8 mouse cellular contexts compared by ENCODE assay signal in the genomic region with DNA sequence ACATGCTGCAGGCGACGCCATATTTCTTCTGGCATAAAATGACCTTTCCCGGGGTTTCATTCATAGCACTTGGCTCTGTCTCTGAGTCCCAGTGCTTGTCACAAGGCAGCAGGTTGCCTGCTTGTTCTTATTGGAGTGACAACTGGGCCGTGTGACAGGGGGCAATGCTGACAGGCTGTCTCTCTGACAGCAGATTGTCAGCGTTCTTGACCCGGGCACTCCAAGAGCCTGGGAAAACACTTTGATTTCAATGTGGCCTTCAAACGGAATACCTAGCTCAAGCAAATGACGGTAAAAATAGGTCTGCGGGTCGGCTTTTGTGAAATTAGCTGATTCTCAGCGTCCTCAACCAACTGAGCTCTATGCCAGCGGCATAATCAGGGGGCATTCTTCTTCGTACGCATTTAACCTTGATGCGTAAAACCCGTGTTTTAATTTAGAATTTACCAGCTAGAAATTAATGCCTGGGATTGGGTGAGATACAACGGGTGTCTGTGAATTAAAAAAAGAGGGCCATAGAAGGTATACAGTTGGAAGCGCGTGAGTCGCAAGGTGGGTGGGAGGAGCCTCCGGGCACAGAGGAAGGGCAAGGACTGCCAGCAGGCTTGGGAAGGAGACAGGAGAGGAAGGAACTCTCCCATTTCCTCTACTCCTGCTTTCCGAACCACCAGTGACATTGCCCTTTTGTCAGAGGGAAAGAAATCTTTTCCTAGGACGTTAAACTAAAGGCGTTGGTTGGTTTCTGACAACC. TPM values are rescaled to one million over a fixed set of nuclear protein-coding genes. Genes with fewer than 3 reads are reported as not detected.
DNase-seq lines count a peak whose midpoint lies in the region; ATAC-seq and TF ChIP-seq lines count a peak whose summit lies in the region.

No protein-coding gene starts in this region.

- no peaks in the 10 kb centered on the region for H3K36me3 ChIP-seq in lung, embryonic 14.5 days (ENCODE audit: insufficient read depth)
- H3K36me3 ChIP-seq in forebrain, embryonic 11.5 days (ENCODE audit: control insufficient read depth, insufficient read depth, low read length): no peaks in the 10 kb centered on the region
- no peaks in the 10 kb centered on the region for H3K36me3 ChIP-seq in hindbrain, postnatal 0 days (ENCODE audit: insufficient read depth, low read length)
- H3K36me3 ChIP-seq in midbrain, embryonic 16.5 days (ENCODE audit: control insufficient read depth, insufficient read depth, low read length): no peaks in the 10 kb centered on the region

- DNase-seq in lung, embryonic 14.5 days: no peak
- DNase-seq in lung, postnatal 10 days: no peak
- DNase-seq in forebrain, embryonic 11.5 days (ENCODE audit: low spot score): no peak
- peak; percentile 68 for DNase-seq in hindbrain, postnatal 0 days (ENCODE audit: low spot score)
- no peak for DNase-seq in ovary, postnatal 36 days (ENCODE audit: low spot score)
- DNase-seq in spleen, adult 12 weeks (ENCODE audit: low spot score): no peak
- DNase-seq in spleen, postnatal 36 days (ENCODE audit: low spot score in 2 of 2): no peak

- peak overlapping the region; percentile 38; the same call in 1 of the 2 replicates for H3K4me2 ChIP-seq in lung, embryonic 14.5 days
- peak overlapping the region; percentile 19 for H3K4me2 ChIP-seq in forebrain, embryonic 11.5 days (ENCODE audit: low read depth, low read length, severe bottlenecking)
- H3K4me2 ChIP-seq in hindbrain, postnatal 0 days (ENCODE audit: low read depth, low read length): peak overlapping the region; percentile 51
- peak overlapping the region; percentile 51 for H3K4me2 ChIP-seq in midbrain, embryonic 16.5 days (ENCODE audit: low read length)

- no peak overlapping the region for H3K4me3 ChIP-seq in lung, embryonic 14.5 days (ENCODE audit: low read depth, low read length)
- no peak overlapping the region; the same call in 1 of the 2 replicates for H3K4me3 ChIP-seq in forebrain, embryonic 11.5 days (ENCODE audit: low read depth, low read length)
- H3K4me3 ChIP-seq in hindbrain, postnatal 0 days (ENCODE audit: low read length): peak overlapping the region; percentile 19
- peak overlapping the region; percentile 18; the same call in 1 of the 2 replicates for H3K4me3 ChIP-seq in midbrain, embryonic 16.5 days (ENCODE audit: low read depth, low read length)

- no peak for ATAC-seq in lung, embryonic 14.5 days (ENCODE audit: insufficient read depth)
- no peak for ATAC-seq in forebrain, embryonic 11.5 days (replicated peaks; ENCODE audit: low FRiP score)
- peak; percentile 75 for ATAC-seq in hindbrain, postnatal 0 days
- ATAC-seq in midbrain, embryonic 16.5 days: peak; percentile 63

- H3K27me3 ChIP-seq in lung, embryonic 14.5 days (ENCODE audit: insufficient read depth, low read length): no peaks in the 10 kb centered on the region
- no peaks in the 10 kb centered on the region for H3K27me3 ChIP-seq in forebrain, embryonic 11.5 days (ENCODE audit: control insufficient read depth, insufficient read depth, low read length)
- no peaks in the 10 kb centered on the region for H3K27me3 ChIP-seq in hindbrain, postnatal 0 days (ENCODE audit: insufficient read depth, low read length)
- H3K27me3 ChIP-seq in midbrain, embryonic 16.5 days (ENCODE audit: control insufficient read depth, insufficient read depth, low read depth, low read length): no peaks in the 10 kb centered on the region

- H3K9me3 ChIP-seq in lung, embryonic 14.5 days (ENCODE audit: low read depth, low read length): no peaks in the 10 kb centered on the region
- H3K9me3 ChIP-seq in forebrain, embryonic 11.5 days (ENCODE audit: control insufficient read depth, low read length): no peaks in the 10 kb centered on the region
- no peaks in the 10 kb centered on the region for H3K9me3 ChIP-seq in hindbrain, postnatal 0 days (ENCODE audit: low read length)
- no peaks in the 10 kb centered on the region for H3K9me3 ChIP-seq in midbrain, embryonic 16.5 days (replicated peaks; ENCODE audit: control insufficient read depth, low read length, poor library complexity, severe bottlenecking)

- TF ChIP-seq CTCF in lung, embryonic 14.5 days (IDR thresholded peaks at IDR 0.05; ENCODE audit: low read depth): no peak
- no peak for TF ChIP-seq CTCF in hindbrain, postnatal 0 days (IDR thresholded peaks at IDR 0.05; ENCODE audit: low read depth)

- H3K27ac ChIP-seq in lung, embryonic 14.5 days (ENCODE audit: low read depth): peak overlapping the region; percentile 58; the same call in 1 of the 2 replicates
- H3K27ac ChIP-seq in forebrain, embryonic 11.5 days (ENCODE audit: low read depth, low read length): no peak overlapping the region
- peak overlapping the region; percentile 54; the same call in 1 of the 2 replicates for H3K27ac ChIP-seq in hindbrain, postnatal 0 days
- H3K27ac ChIP-seq in midbrain, embryonic 16.5 days (ENCODE audit: low read length): peak overlapping the region; percentile 64

- WGBS in lung, embryonic 14.5 days: 45% methylated on average over 24 of the region's 24 CpGs
- 47% methylated on average over 24 of the region's 24 CpGs for WGBS in forebrain, embryonic 11.5 days
- 24% methylated on average over 24 of the region's 24 CpGs for WGBS in hindbrain, postnatal 0 days
- WGBS in midbrain, embryonic 16.5 days: 26% methylated on average over 24 of the region's 24 CpGs

- peaks cover 36% of the 10 kb centered on the region for H3K4me1 ChIP-seq in lung, embryonic 14.5 days (ENCODE audit: insufficient read depth)
- no peaks in the 10 kb centered on the region for H3K4me1 ChIP-seq in forebrain, embryonic 11.5 days (replicated peaks; ENCODE audit: control insufficient read depth, insufficient read depth, low read length)
- H3K4me1 ChIP-seq in hindbrain, postnatal 0 days (ENCODE audit: insufficient read depth, low read length): peaks cover 4% of the 10 kb centered on the region; the same call in 1 of the 2 replicates
- H3K4me1 ChIP-seq in midbrain, embryonic 16.5 days (ENCODE audit: control insufficient read depth, insufficient read depth, low read length): peaks cover 13% of the 10 kb centered on the region

- no peak overlapping the region for H3K9ac ChIP-seq in lung, embryonic 14.5 days
- no peak overlapping the region for H3K9ac ChIP-seq in forebrain, embryonic 11.5 days (ENCODE audit: low read length)
- H3K9ac ChIP-seq in hindbrain, postnatal 0 days (replicated peaks; ENCODE audit: low read length): no peak overlapping the region
- peak overlapping the region; percentile 42; the same call in 1 of the 2 replicates for H3K9ac ChIP-seq in midbrain, embryonic 16.5 days (ENCODE audit: low read depth, low read length)

RNA-seq across cellular contexts. Expression of gene Phlda1, which starts 13.7 kb away (rescaled TPM):
- 134 and 137 TPM in 2 replicates for polyA plus RNA-seq in lung, embryonic 14.5 days (2014; fragmentation: Nextera tagmentation; extraction: Ambion mirVana)
- 12.5 and 13.1 TPM in 2 replicates for polyA plus RNA-seq in forebrain, embryonic 11.5 days (2014; fragmentation: Nextera tagmentation; extraction: Ambion mirVana)
- 7.0 and 8.4 TPM in 2 replicates for total RNA-seq in hindbrain, postnatal 0 days (2014; rRNA removed)
- 36.2 and 39.4 TPM in 2 replicates for polyA plus RNA-seq in hindbrain, postnatal 0 days (2015; fragmentation: Nextera tagmentation; extraction: Ambion mirVana)
- 30.8 and 30.9 TPM in 2 replicates for polyA plus RNA-seq in midbrain, embryonic 16.5 days (2015; fragmentation: Nextera tagmentation; extraction: Ambion mirVana)

RNA-seq across cellular contexts. Expression of gene Nap1l1, which starts 46.8 kb away (rescaled TPM):
- polyA plus RNA-seq in lung, embryonic 14.5 days (2014; fragmentation: Nextera tagmentation; extraction: Ambion mirVana): 301 and 316 TPM in 2 replicates
- polyA plus RNA-seq in forebrain, embryonic 11.5 days (2014; fragmentation: Nextera tagmentation; extraction: Ambion mirVana): 399 and 441 TPM in 2 replicates
- 45.4 and 48.7 TPM in 2 replicates for total RNA-seq in hindbrain, postnatal 0 days (2014; rRNA removed)
- 174 and 197 TPM in 2 replicates for polyA plus RNA-seq in hindbrain, postnatal 0 days (2015; fragmentation: Nextera tagmentation; extraction: Ambion mirVana)
- 163 and 179 TPM in 2 replicates for polyA plus RNA-seq in midbrain, embryonic 16.5 days (2015; fragmentation: Nextera tagmentation; extraction: Ambion mirVana)

Comparison
In these comparisons a context has a peak if more than half of its experiments do, and no peak if none do; other contexts are left out.
1. ATAC-seq: peak in hindbrain, postnatal 0 days (single experiment) and midbrain, embryonic 16.5 days (single experiment); none in lung, embryonic 14.5 days (single experiment) and forebrain, embryonic 11.5 days (single experiment).
2. H3K4me3 ChIP-seq: peak in hindbrain, postnatal 0 days (single experiment) and midbrain, embryonic 16.5 days (single experiment); none in lung, embryonic 14.5 days (single experiment) and forebrain, embryonic 11.5 days (single experiment).
3. Peak in every context shown above with its lines, with median percentiles within 50 percentile points of each other: H3K4me2 ChIP-seq.